Mouse (Mus musculus): Measurements from ENCODE around the gene Pgm3. TPM values are rescaled to one million over a fixed set of nuclear protein-coding genes. Genes with fewer than 3 reads are reported as not detected.
"Not testable (repeated sequence)": the region's sequence is repeated elsewhere in the genome, so short reads cannot be mapped to it uniquely, and the experiment has no call there.

Pgm3 gene
- polyA plus RNA-seq, 1 experiment from 2014 or later = 20.3 TPM

DNA sequence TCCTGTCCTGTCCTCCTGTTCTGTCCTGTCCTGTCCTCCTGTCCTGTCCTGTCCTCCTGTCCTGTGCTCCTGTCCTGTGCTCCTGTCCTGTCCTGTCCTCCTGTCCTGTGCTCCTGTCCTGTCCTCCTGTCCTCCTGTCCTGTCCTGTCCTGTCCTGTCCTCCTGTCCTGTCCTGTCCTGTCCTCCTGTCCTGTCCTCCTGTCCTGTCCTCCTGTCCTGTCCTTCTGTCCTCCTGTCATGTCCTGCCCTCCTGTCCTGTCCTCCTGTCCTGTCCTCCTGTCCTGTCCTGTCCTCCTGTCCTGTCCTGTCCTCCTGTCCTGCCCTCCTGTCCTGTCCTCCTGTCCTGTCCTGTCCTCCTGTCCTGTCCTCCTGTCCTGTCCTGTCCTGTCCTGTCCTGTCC lies 25.3 kb upstream of the Pgm3 start:
- not testable (repeated sequence) for H3K4me2 ChIP-seq (ENCODE audit: low read length); H3K9ac ChIP-seq (ENCODE audit: low read length); H3K9me3 ChIP-seq (ENCODE audit: control insufficient read depth, low read length); H3K4me3 ChIP-seq (ENCODE audit: control insufficient read depth in 1 of 2, insufficient read depth in 1 of 2, low read depth in 1 of 2, low read length in 2 of 2); ATAC-seq (ENCODE audit: insufficient number of reproducible peaks, insufficient read depth, low FRiP score, low read depth); H3K36me3 ChIP-seq (ENCODE audit: control insufficient read depth, insufficient read depth, low read length); H3K27ac ChIP-seq (replicated peaks in 1 of 2; ENCODE audit: control insufficient read depth in 1 of 2, insufficient read depth in 1 of 2, low read depth in 2 of 2, low read length in 2 of 2); H3K27me3 ChIP-seq (ENCODE audit: control insufficient read depth, insufficient read depth, low read length)
- H3K4me1 ChIP-seq (ENCODE audit: control insufficient read depth in 2 of 2, insufficient read depth in 2 of 2, low read length in 2 of 2) = peaks cover 15 to 33% of the 10 kb centered on the region in 2 experiments

DNA sequence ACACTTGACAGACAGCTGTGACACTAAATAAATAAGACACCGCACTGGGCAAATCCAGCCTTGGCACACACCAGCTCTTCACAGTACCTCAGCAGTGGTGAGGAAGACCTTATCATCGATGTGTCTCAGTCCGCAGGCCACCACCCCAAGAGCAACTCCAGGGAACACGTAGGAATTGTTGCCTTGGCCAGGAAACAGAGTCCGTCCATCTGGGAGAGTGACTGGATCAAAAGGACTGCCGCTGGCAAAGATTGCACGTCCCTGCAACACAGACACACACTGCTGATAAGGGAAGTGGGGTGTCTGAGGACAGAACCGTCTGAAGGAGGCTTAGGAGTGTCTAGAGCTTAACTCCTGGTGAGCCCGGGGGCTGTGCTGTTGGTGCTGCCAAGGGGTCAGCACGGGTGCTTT lies 22.7 kb upstream of the Pgm3 start:
- not testable (repeated sequence) for H3K9ac ChIP-seq (ENCODE audit: low read length); H3K4me3 ChIP-seq (ENCODE audit: control insufficient read depth in 1 of 2, insufficient read depth in 1 of 2, low read depth in 1 of 2, low read length in 2 of 2); H3K9me3 ChIP-seq (ENCODE audit: control insufficient read depth, low read length); H3K36me3 ChIP-seq (ENCODE audit: control insufficient read depth, insufficient read depth, low read length); H3K27me3 ChIP-seq (ENCODE audit: control insufficient read depth, insufficient read depth, low read length)
- ATAC-seq (ENCODE audit: insufficient number of reproducible peaks, insufficient read depth, low FRiP score, low read depth) = peak; percentile 64
- 7% methylated on average over 10 of the region's 10 CpGs for WGBS
- Histone ChIP-seq H3K27ac (replicated peaks in 1 of 2; ENCODE audit: control insufficient read depth in 1 of 2, insufficient read depth in 1 of 2, low read depth in 2 of 2, low read length in 2 of 2) (peak overlapping the region; percentile 35 to 37; a peak in 3 of 4 replicates), H3K4me1 (ENCODE audit: control insufficient read depth in 2 of 2, insufficient read depth in 2 of 2, low read length in 2 of 2) (peaks cover 10 to 20% of the 10 kb centered on the region in 2 experiments), H3K4me2 (ENCODE audit: low read length) (peak overlapping the region; percentile 44)

DNA sequence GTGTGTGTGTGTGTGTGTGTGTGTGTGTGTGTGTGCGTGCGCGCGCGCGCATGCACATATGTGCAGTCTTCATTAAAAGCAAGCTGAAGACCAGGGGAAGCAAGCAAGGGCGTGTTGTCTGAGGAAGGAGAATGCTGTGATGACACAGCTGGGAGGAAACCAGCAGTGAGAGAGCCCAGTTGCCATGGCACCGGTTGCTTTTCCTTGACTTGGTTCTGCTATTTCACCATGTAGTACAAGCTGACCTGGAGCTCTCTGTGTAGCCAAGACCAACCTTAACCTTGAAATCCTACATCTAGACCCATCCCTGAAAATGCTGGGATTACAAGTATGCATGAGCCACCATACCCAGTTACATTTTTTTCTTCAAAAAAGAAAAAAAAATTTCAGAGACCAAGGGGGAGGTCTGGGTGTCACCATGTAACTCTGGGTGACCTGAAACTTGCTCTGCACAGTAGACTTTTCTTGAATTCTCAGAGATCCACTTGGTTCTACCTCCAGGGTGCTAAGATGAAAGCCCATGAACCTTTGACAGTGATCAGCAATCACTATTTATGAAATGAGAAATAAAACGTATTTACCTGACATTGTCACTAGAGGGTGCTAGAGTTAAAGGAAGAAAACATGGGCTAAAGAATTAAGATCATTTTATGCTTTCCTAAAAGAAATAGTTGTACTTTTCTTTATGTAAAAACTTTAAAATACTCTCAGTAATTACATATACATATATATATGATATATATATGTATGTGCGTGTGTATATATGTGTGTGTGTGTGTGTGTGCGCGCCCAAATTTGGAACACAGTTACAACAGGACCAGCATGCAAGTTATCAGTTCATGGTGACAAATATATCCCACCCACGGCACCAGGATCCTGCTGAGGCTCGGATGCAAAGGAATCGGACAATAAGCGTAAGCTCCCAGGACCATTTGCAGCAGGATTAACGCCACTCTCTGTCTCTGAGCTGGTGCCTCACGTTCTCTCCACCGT lies 21.3 kb upstream of the Pgm3 start:
- Histone ChIP-seq H3K36me3 (ENCODE audit: control insufficient read depth, insufficient read depth, low read length) (0 out of 2 replicates have a peak, but pooled peaks cover 5% of the 10 kb centered on the region), H3K4me2 (ENCODE audit: low read length) (peak overlapping the region; percentile 44), H3K4me1 (ENCODE audit: control insufficient read depth in 2 of 2, insufficient read depth in 2 of 2, low read length in 2 of 2) (peaks cover 9 to 14% of the 10 kb centered on the region in 2 experiments), H3K9me3 (ENCODE audit: control insufficient read depth, low read length) (no peaks in the 10 kb centered on the region), H3K4me3 (ENCODE audit: control insufficient read depth in 1 of 2, insufficient read depth in 1 of 2, low read depth in 1 of 2, low read length in 2 of 2) (no peak overlapping the region), H3K27me3 (ENCODE audit: control insufficient read depth, insufficient read depth, low read length) (no peaks in the 10 kb centered on the region), H3K27ac (replicated peaks in 1 of 2; ENCODE audit: control insufficient read depth in 1 of 2, insufficient read depth in 1 of 2, low read depth in 2 of 2, low read length in 2 of 2) (0 out of 4 replicates have a peak overlapping the region, but pooled peaks of 1 of the 2 experiments have one; percentile 37), H3K9ac (ENCODE audit: low read length) (no peak overlapping the region)
- 58% methylated on average over 19 of the region's 19 CpGs for WGBS
- no peak for ATAC-seq (ENCODE audit: insufficient number of reproducible peaks, insufficient read depth, low FRiP score, low read depth)

DNA sequence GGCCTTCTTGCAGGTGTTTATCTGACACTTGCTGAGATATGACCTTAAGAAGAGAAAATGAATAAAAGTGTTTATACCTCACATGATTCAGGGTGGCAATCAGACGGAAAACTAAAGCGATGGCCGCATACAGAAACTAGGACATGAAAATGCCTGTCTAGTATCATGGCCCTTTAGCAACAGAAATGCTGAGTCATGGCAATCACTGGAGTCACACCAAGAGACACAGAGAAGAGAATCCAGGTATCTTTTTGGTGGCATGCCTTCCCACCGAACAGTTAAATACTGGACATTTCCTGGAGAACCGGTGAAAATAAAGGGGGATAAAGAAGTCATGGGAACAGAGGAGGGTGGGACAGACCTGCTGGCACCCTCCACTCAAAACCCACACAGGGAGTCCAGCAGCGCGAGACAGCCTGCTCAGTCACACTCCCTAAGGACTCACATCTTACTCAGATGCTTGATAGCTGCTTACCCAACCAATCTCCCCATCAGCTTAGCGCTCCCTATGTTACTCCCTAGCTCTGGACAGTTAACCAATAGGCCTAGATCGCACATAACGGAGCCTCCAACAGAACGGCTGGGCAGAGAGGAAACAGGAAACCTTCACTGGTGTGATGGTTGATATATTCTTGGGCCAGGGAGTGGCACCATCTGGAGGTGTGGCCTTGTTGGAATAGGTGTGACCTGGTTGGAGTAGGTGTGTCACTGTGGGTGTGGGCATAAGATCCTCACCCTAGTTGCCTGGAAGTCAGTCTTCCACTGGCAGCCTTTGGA lies 15.6 kb upstream of the Pgm3 start:
- no peak overlapping the region for H3K9ac ChIP-seq (ENCODE audit: low read length)
- H3K36me3 ChIP-seq (ENCODE audit: control insufficient read depth, insufficient read depth, low read length) = 0 out of 2 replicates have a peak, but pooled peaks cover 2% of the 10 kb centered on the region
- no peaks in the 10 kb centered on the region for H3K4me1 ChIP-seq (ENCODE audit: control insufficient read depth in 2 of 2, insufficient read depth in 2 of 2, low read length in 2 of 2)
- no peaks in the 10 kb centered on the region for H3K9me3 ChIP-seq (ENCODE audit: control insufficient read depth, low read length)
- 83% methylated on average over 11 of the region's 11 CpGs for WGBS
- no peak overlapping the region for H3K27ac ChIP-seq (replicated peaks in 1 of 2; ENCODE audit: control insufficient read depth in 1 of 2, insufficient read depth in 1 of 2, low read depth in 2 of 2, low read length in 2 of 2)
- H3K4me2 ChIP-seq (ENCODE audit: low read length) = no peak overlapping the region
- H3K4me3 ChIP-seq (ENCODE audit: control insufficient read depth in 1 of 2, insufficient read depth in 1 of 2, low read depth in 1 of 2, low read length in 2 of 2) = no peak overlapping the region
- no peaks in the 10 kb centered on the region for H3K27me3 ChIP-seq (ENCODE audit: control insufficient read depth, insufficient read depth, low read length)
- no peak for ATAC-seq (ENCODE audit: insufficient number of reproducible peaks, insufficient read depth, low FRiP score, low read depth)

DNA sequence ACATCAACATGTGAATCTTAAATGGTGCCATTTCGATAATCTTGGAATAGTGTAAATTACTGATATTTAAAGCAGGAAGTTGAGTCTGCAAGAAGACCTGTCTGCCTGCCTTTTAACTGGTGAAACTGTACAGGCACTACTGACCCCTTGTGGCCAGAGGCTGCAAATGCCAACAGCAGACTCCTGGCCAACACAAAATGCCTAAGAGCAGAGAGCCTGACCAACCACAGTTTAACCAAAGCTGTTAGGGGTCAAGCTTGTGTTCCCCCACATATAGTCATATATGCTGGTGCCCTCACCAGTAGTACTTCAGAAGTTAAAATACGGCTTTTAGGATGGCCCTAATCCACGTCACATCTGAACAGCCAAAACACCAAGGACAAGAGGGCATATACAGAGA lies 12.1 kb upstream of the Pgm3 start:
- 0 out of 2 replicates have a peak, but pooled peaks cover 2% of the 10 kb centered on the region for H3K36me3 ChIP-seq (ENCODE audit: control insufficient read depth, insufficient read depth, low read length)
- no peak overlapping the region for H3K4me2 ChIP-seq (ENCODE audit: low read length)
- no peaks in the 10 kb centered on the region for H3K27me3 ChIP-seq (ENCODE audit: control insufficient read depth, insufficient read depth, low read length)
- no peak overlapping the region for H3K9ac ChIP-seq (ENCODE audit: low read length)
- no peak overlapping the region for H3K4me3 ChIP-seq (ENCODE audit: control insufficient read depth in 1 of 2, insufficient read depth in 1 of 2, low read depth in 1 of 2, low read length in 2 of 2)
- ATAC-seq (ENCODE audit: insufficient number of reproducible peaks, insufficient read depth, low FRiP score, low read depth) = no peak
- H3K27ac ChIP-seq (replicated peaks in 1 of 2; ENCODE audit: control insufficient read depth in 1 of 2, insufficient read depth in 1 of 2, low read depth in 2 of 2, low read length in 2 of 2) = no peak overlapping the region
- H3K4me1 ChIP-seq (ENCODE audit: control insufficient read depth in 2 of 2, insufficient read depth in 2 of 2, low read length in 2 of 2) = no peaks in the 10 kb centered on the region
- 49% methylated on average over 3 of the region's 3 CpGs for WGBS
- H3K9me3 ChIP-seq (ENCODE audit: control insufficient read depth, low read length) = no peaks in the 10 kb centered on the region

DNA sequence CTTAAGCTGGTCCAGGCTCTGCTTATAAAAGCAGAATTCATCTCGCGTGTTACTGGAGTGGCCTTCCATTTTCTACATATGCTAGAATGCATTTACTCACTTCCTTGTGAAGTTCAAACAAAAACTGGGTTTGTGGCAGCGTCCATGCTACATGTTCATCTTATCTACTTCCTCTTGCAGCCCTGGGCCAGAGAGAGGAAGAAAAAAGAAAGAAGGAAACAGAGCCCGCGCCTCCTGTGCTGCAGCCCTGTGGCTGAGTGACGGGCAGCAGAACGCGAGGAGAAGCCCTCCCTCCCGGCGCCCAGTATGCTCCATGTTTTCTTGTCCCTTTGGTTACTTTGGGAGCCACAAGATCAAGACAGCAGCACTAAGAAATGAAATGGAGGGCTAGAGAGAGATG lies 8.0 kb upstream of the Pgm3 start:
- ATAC-seq (ENCODE audit: insufficient number of reproducible peaks, insufficient read depth, low FRiP score, low read depth) = no peak
- H3K4me2 ChIP-seq (ENCODE audit: low read length) = 0 out of 2 replicates have a peak overlapping the region, but pooled peaks have one; percentile 18

DNA sequence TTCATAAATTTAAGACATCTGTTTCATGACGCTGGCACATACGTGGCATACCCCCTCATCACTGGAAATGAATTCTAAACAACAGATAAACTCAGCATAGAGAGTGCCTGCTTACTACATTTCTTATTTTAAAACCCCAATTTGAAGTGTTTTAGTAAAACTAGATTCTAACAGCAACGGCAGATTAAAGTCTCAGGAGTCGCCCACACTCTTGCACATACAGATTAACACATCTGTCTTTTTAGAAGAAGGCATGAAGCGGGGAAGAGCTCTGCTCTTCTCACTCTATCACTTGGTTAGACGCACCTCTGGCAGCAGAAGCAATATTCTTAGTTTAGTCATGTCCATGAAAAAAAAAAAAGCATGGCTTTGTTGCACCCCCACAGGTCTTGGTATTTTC lies 3.5 kb upstream of the Pgm3 start:
- Histone ChIP-seq H3K4me3 (ENCODE audit: control insufficient read depth in 1 of 2, insufficient read depth in 1 of 2, low read depth in 1 of 2, low read length in 2 of 2) (no peak overlapping the region), H3K27me3 (ENCODE audit: control insufficient read depth, insufficient read depth, low read length) (no peaks in the 10 kb centered on the region), H3K9me3 (ENCODE audit: control insufficient read depth, low read length) (no peaks in the 10 kb centered on the region), H3K4me2 (ENCODE audit: low read length) (no peak overlapping the region), H3K4me1 (ENCODE audit: control insufficient read depth in 2 of 2, insufficient read depth in 2 of 2, low read length in 2 of 2) (peaks cover 8 to 12% of the 10 kb centered on the region in 2 experiments), H3K9ac (ENCODE audit: low read length) (no peak overlapping the region), H3K36me3 (ENCODE audit: control insufficient read depth, insufficient read depth, low read length) (no peaks in the 10 kb centered on the region), H3K27ac (replicated peaks in 1 of 2; ENCODE audit: control insufficient read depth in 1 of 2, insufficient read depth in 1 of 2, low read depth in 2 of 2, low read length in 2 of 2) (no peak overlapping the region)
- WGBS = 93% methylated on average over 6 of the region's 6 CpGs
- no peak for ATAC-seq (ENCODE audit: insufficient number of reproducible peaks, insufficient read depth, low FRiP score, low read depth)

More for the DNA sequence above, 8.0 kb upstream of the Pgm3 start:
- no peaks in the 10 kb centered on the region for H3K4me1 ChIP-seq (ENCODE audit: control insufficient read depth in 2 of 2, insufficient read depth in 2 of 2, low read length in 2 of 2)
- 71% methylated on average over 10 of the region's 10 CpGs for WGBS
- H3K27ac ChIP-seq (replicated peaks in 1 of 2; ENCODE audit: control insufficient read depth in 1 of 2, insufficient read depth in 1 of 2, low read depth in 2 of 2, low read length in 2 of 2) = peak overlapping the region; percentile 8 to 10; a peak in 1 of 4 replicates
- H3K9ac ChIP-seq (ENCODE audit: low read length) = no peak overlapping the region
- H3K36me3 ChIP-seq (ENCODE audit: control insufficient read depth, insufficient read depth, low read length) = no peaks in the 10 kb centered on the region
- H3K27me3 ChIP-seq (ENCODE audit: control insufficient read depth, insufficient read depth, low read length) = no peaks in the 10 kb centered on the region
- no peak overlapping the region for H3K4me3 ChIP-seq (ENCODE audit: control insufficient read depth in 1 of 2, insufficient read depth in 1 of 2, low read depth in 1 of 2, low read length in 2 of 2)
- no peaks in the 10 kb centered on the region for H3K9me3 ChIP-seq (ENCODE audit: control insufficient read depth, low read length)
